ENCODE assay signal across 15 mouse cellular contexts in the genomic region with DNA sequence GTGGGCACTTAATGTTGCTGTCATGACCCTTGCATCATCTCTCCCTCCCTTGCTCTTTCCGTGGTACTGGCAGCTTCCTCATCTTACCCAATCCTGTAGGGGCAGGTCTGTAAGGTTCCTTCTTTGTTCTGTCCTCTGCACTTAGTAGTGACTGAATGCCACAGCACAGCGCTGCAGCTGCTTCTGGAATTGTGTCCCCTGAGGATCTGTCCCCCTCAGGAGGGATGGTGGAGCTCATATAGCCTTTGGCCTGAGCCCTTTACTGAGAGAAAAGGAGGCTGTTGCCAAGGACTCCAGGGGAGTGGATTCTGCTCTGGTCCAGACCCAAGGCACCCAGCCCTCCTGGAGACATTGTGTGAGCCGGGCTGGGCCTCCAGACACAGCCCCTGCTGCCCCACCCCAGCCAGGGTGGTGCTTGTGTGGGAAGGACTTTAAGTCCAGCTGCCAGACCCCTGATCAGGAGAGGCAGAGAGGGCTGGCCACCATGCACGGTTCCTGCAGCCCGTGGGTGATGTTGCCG. TPM values are rescaled to one million over a fixed set of nuclear protein-coding genes. Genes with fewer than 3 reads are reported as not detected.
DNase-seq lines count a peak whose midpoint lies in the region; ATAC-seq and TF ChIP-seq lines count a peak whose summit lies in the region.
"Had no signal": no experiment of that assay in that cellular context is flagged by ENCODE, and none has a peak within 500 bp of the region (broad histone marks: within the 10 kb centered on the region; RNA-seq: fewer than 3 reads in every experiment).

No protein-coding gene starts in this region.

- ATAC-seq in midbrain, postnatal 0 days (ENCODE audit: low FRiP score): no peak
- no peak for ATAC-seq in midbrain, embryonic 13.5 days
- ATAC-seq in heart, embryonic 16.5 days (replicated peaks; ENCODE audit: extremely low read depth, insufficient read depth, low FRiP score): no peak
- peak; percentile 83 for ATAC-seq in neutrophil, adult 5-6 weeks (ENCODE audit: extremely low read depth, insufficient number of reproducible peaks, low FRiP score, poor library complexity, severe bottlenecking)
- ATAC-seq: forebrain, embryonic 14.5 days had no signal

- no peak overlapping the region for H3K4me2 ChIP-seq in midbrain, postnatal 0 days (ENCODE audit: low read depth, low read length, poor library complexity, severe bottlenecking)
- no peak overlapping the region for H3K4me2 ChIP-seq in midbrain, embryonic 13.5 days (replicated peaks)
- H3K4me2 ChIP-seq in heart, embryonic 16.5 days (ENCODE audit: low read depth, low read length): no peak overlapping the region
- H3K4me2 ChIP-seq: limb, embryonic 15.5 days had no signal

- WGBS in midbrain, postnatal 0 days: 60% methylated on average over 6 of the region's 6 CpGs
- 53% methylated on average over 6 of the region's 6 CpGs for WGBS in midbrain, embryonic 13.5 days
- 50% methylated on average over 6 of the region's 6 CpGs for WGBS in heart, embryonic 16.5 days

- peak overlapping the region; percentile 8; the same call in 1 of the 2 replicates for H3K9ac ChIP-seq in midbrain, postnatal 0 days (replicated peaks; ENCODE audit: low read length, poor library complexity, severe bottlenecking)
- no peak overlapping the region for H3K9ac ChIP-seq in midbrain, embryonic 13.5 days (replicated peaks)
- peak overlapping the region; percentile 20; the same call in 1 of the 2 replicates for H3K9ac ChIP-seq in heart, embryonic 16.5 days (ENCODE audit: low read length)
- H3K9ac ChIP-seq: limb, embryonic 15.5 days had no signal

- DNase-seq in heart, adult 18-20 months: peak; percentile 54 to 60
- DNase-seq in heart, adult 8-10 months (ENCODE audit: low spot score): no peak
- no peak for DNase-seq in midbrain, postnatal 0 days (ENCODE audit: low spot score)
- DNase-seq in c-Kit-positive CD71-positive TER-119-positive erythroid progenitor cells, embryonic 14.5 days (ENCODE audit: low spot score): no peak
- no peak for DNase-seq in cerebellum, postnatal 36 days
- DNase-seq: cerebellum, adult 8-10 months; kidney, postnatal 10 days; right cerebral cortex, postnatal 14 days; thymus, postnatal 14 days had no signal

- no peaks in the 10 kb centered on the region for H3K36me3 ChIP-seq in midbrain, postnatal 0 days (ENCODE audit: insufficient read depth, low read length)
- H3K36me3 ChIP-seq in midbrain, embryonic 13.5 days: no peaks in the 10 kb centered on the region
- H3K36me3 ChIP-seq in heart, embryonic 16.5 days (ENCODE audit: control insufficient read depth, insufficient read depth): no peaks in the 10 kb centered on the region
- H3K36me3 ChIP-seq: limb, embryonic 15.5 days had no signal

- H3K4me3 ChIP-seq in midbrain, postnatal 0 days (ENCODE audit: low read depth, low read length): no peak overlapping the region
- H3K4me3 ChIP-seq in midbrain, embryonic 13.5 days (replicated peaks): no peak overlapping the region
- no peak overlapping the region for H3K4me3 ChIP-seq in heart, embryonic 16.5 days (ENCODE audit: low read length)
- H3K4me3 ChIP-seq: limb, embryonic 15.5 days had no signal

- H3K9me3 ChIP-seq in midbrain, postnatal 0 days (ENCODE audit: low read length): no peaks in the 10 kb centered on the region
- no peaks in the 10 kb centered on the region for H3K9me3 ChIP-seq in midbrain, embryonic 13.5 days
- H3K9me3 ChIP-seq in heart, embryonic 16.5 days (replicated peaks; ENCODE audit: control insufficient read depth, low read length): no peaks in the 10 kb centered on the region
- H3K9me3 ChIP-seq: limb, embryonic 15.5 days had no signal

- H3K27ac ChIP-seq in midbrain, postnatal 0 days (ENCODE audit: low read depth, low read length): no peak overlapping the region
- H3K27ac ChIP-seq in midbrain, embryonic 13.5 days: no peak overlapping the region
- no peak overlapping the region for H3K27ac ChIP-seq in heart, embryonic 16.5 days (ENCODE audit: low read length)
- H3K27ac ChIP-seq: limb, embryonic 15.5 days had no signal

- H3K27me3 ChIP-seq in midbrain, postnatal 0 days (ENCODE audit: insufficient read depth, low read length): no peaks in the 10 kb centered on the region; the same call in 1 of the 2 replicates
- peaks cover 32% of the 10 kb centered on the region for H3K27me3 ChIP-seq in midbrain, embryonic 13.5 days
- H3K27me3 ChIP-seq in heart, embryonic 16.5 days (ENCODE audit: control insufficient read depth, insufficient read depth, low read length): peaks cover 26% of the 10 kb centered on the region

- TF ChIP-seq CTCF in midbrain, postnatal 0 days (IDR thresholded peaks at IDR 0.05): no peak

- H3K4me1 ChIP-seq in midbrain, postnatal 0 days (ENCODE audit: insufficient read depth, low read length): peaks cover 6% of the 10 kb centered on the region; the same call in 1 of the 2 replicates
- H3K4me1 ChIP-seq in midbrain, embryonic 13.5 days (replicated peaks): peaks cover 24% of the 10 kb centered on the region
- peaks cover 5% of the 10 kb centered on the region; the same call in 1 of the 2 replicates for H3K4me1 ChIP-seq in heart, embryonic 16.5 days (ENCODE audit: control insufficient read depth, insufficient read depth, low read length)

RNA-seq across cellular contexts. Expression of a gene that starts 1.3 kb away (rescaled TPM):
- 10 to 100 TPM; 22.7 to 29.1 TPM for total RNA-seq in heart, adult 18-20 months (2021)
- 10 to 100 TPM; 17.9 to 22.9 (median 21.4) TPM for total RNA-seq in heart, adult 8-10 months (2022)
- 4.3 and 4.6 TPM in 2 replicates for total RNA-seq in midbrain, postnatal 0 days (2014; rRNA removed)
- 3.3 and 4.0 TPM in 2 replicates for polyA plus RNA-seq in midbrain, postnatal 0 days (2015; fragmentation: Nextera tagmentation; extraction: Ambion mirVana)
- polyA plus RNA-seq in midbrain, embryonic 13.5 days (2015; fragmentation: Nextera tagmentation; extraction: Ambion mirVana): 1.9 and 2.2 TPM in 2 replicates
- polyA plus RNA-seq in heart, embryonic 16.5 days (2015; fragmentation: Nextera tagmentation; extraction: Ambion mirVana): 3.5 and 4.0 TPM in 2 replicates
- total RNA-seq in neutrophil, adult 5-6 weeks (2017): 151 and 159 TPM in 2 replicates
- total RNA-seq: megakaryocyte-erythroid progenitor cell, adult 5-6 weeks had no signal

RNA-seq across cellular contexts. Expression of a gene that starts 28.9 kb away (rescaled TPM):
- 100 to 1,000 TPM; 193 to 203 TPM for total RNA-seq in heart, adult 18-20 months (2021)
- 100 to 1,000 TPM; 196 to 220 (median 210) TPM for total RNA-seq in heart, adult 8-10 months (2022)
- 605 and 625 TPM in 2 replicates for total RNA-seq in midbrain, postnatal 0 days (2014; rRNA removed)
- polyA plus RNA-seq in midbrain, postnatal 0 days (2015; fragmentation: Nextera tagmentation; extraction: Ambion mirVana): 510 and 517 TPM in 2 replicates
- 398 and 461 TPM in 2 replicates for polyA plus RNA-seq in midbrain, embryonic 13.5 days (2015; fragmentation: Nextera tagmentation; extraction: Ambion mirVana)
- 220 and 273 TPM in 2 replicates for polyA plus RNA-seq in heart, embryonic 16.5 days (2015; fragmentation: Nextera tagmentation; extraction: Ambion mirVana)
- total RNA-seq in neutrophil, adult 5-6 weeks (2017): 65.8 and 67.3 TPM in 2 replicates

RNA-seq across cellular contexts. Expression of a gene that starts 41.9 kb away (rescaled TPM):
- 1 to 10 TPM; 1.5 to 2.6 TPM for total RNA-seq in heart, adult 18-20 months (2021)
- 1 to 10 TPM in 3 of 4 experiments, under 1 TPM in 1; 0.75 to 3.6 (median 1.5) TPM for total RNA-seq in heart, adult 8-10 months (2022)
- 13.4 and 27.3 TPM in 2 replicates for total RNA-seq in midbrain, postnatal 0 days (2014; rRNA removed)
- polyA plus RNA-seq in midbrain, postnatal 0 days (2015; fragmentation: Nextera tagmentation; extraction: Ambion mirVana): 14.4 and 16.5 TPM in 2 replicates
- 3.2 and 3.3 TPM in 2 replicates for polyA plus RNA-seq in midbrain, embryonic 13.5 days (2015; fragmentation: Nextera tagmentation; extraction: Ambion mirVana)
- 4.8 and 4.9 TPM in 2 replicates for polyA plus RNA-seq in heart, embryonic 16.5 days (2015; fragmentation: Nextera tagmentation; extraction: Ambion mirVana)
- 184 and 192 TPM in 2 replicates for total RNA-seq in neutrophil, adult 5-6 weeks (2017)

RNA-seq across cellular contexts. Expression of a gene that starts 50.2 kb away (rescaled TPM):
- 100 to 1,000 TPM; 297 to 354 TPM for total RNA-seq in heart, adult 18-20 months (2021)
- total RNA-seq in heart, adult 8-10 months (2022): 100 to 1,000 TPM; 294 to 476 (median 372) TPM
- 120 and 128 TPM in 2 replicates for total RNA-seq in midbrain, postnatal 0 days (2014; rRNA removed)
- 146 and 152 TPM in 2 replicates for polyA plus RNA-seq in midbrain, postnatal 0 days (2015; fragmentation: Nextera tagmentation; extraction: Ambion mirVana)
- 99.1 and 105 TPM in 2 replicates for polyA plus RNA-seq in midbrain, embryonic 13.5 days (2015; fragmentation: Nextera tagmentation; extraction: Ambion mirVana)
- 95.4 and 96.8 TPM in 2 replicates for polyA plus RNA-seq in heart, embryonic 16.5 days (2015; fragmentation: Nextera tagmentation; extraction: Ambion mirVana)
- total RNA-seq in neutrophil, adult 5-6 weeks (2017): 65.4 and 72.1 TPM in 2 replicates

RNA-seq across cellular contexts. Expression of a gene that starts 54.8 kb away (rescaled TPM):
- 10 to 100 TPM; 34.9 to 36.5 TPM for total RNA-seq in heart, adult 18-20 months (2021)
- total RNA-seq in heart, adult 8-10 months (2022): 10 to 100 TPM; 36.5 to 43.8 (median 37.3) TPM
- total RNA-seq in midbrain, postnatal 0 days (2014; rRNA removed): 70.3 and 77.9 TPM in 2 replicates
- polyA plus RNA-seq in midbrain, postnatal 0 days (2015; fragmentation: Nextera tagmentation; extraction: Ambion mirVana): 95.7 and 103 TPM in 2 replicates
- polyA plus RNA-seq in midbrain, embryonic 13.5 days (2015; fragmentation: Nextera tagmentation; extraction: Ambion mirVana): 120 and 128 TPM in 2 replicates
- polyA plus RNA-seq in heart, embryonic 16.5 days (2015; fragmentation: Nextera tagmentation; extraction: Ambion mirVana): 101 and 104 TPM in 2 replicates
- 23.1 and 25.7 TPM in 2 replicates for total RNA-seq in neutrophil, adult 5-6 weeks (2017)

Comparison
In these comparisons a context has a peak if more than half of its experiments do, and no peak if none do; other contexts are left out.
1. DNase-seq: peak in heart, adult 18-20 months (2 of 2); none in heart, adult 8-10 months (single experiment), midbrain, postnatal 0 days (single experiment), c-Kit-positive CD71-positive TER-119-positive erythroid progenitor cells, embryonic 14.5 days (single experiment) and cerebellum, postnatal 36 days (0 of 2).